Mouse (Mus musculus): ENCODE results near the gene Gm4553. TPM values are rescaled to one million over a fixed set of nuclear protein-coding genes. Genes with fewer than 3 reads are reported as not detected.

The Gm4553 gene
- total RNA-seq (2023) = not detected in 2 replicates

GRCm38 (mm10) chr7:142165639-142166038 lies at the start of gene Gm4553:
Gene Gm4553 (minus strand): TSS chr7:142165739.

GRCm38 (mm10) chr7:142211559-142211958 lies 46.0 kb upstream of the Gm4553 start, which contains the start of gene Gm7579:
Gene Gm7579 (plus strand): TSS chr7:142211859.

GRCm38 (mm10) chr7:142201064-142201463 lies 35.5 kb upstream of the Gm4553 start, which contains the start of gene Krtap5-3:
Gene Krtap5-3 (plus strand): TSS chr7:142201364.

GRCm38 (mm10) chr7:142190289-142190688 lies 24.8 kb upstream of the Gm4553 start, which contains the start of gene Gm10153:
Gene Gm10153 (minus strand): TSS chr7:142190389.

GRCm38 (mm10) chr7:142175905-142176304 lies 10.4 kb upstream of the Gm4553 start, which contains the start of gene Krtap5-2:
Gene Krtap5-2 (minus strand): TSS chr7:142176005.

GRCm38 (mm10) chr7:142157013-142157412 lies 8.5 kb downstream of the Gm4553 start, which contains the start of gene Gm29735:
Gene Gm29735 (minus strand): TSS chr7:142157113.

GRCm38 (mm10) chr7:142144507-142144906 lies 21.0 kb downstream of the Gm4553 start, which contains the start of gene Gm45337:
Gene Gm45337 (minus strand): TSS chr7:142144607.

GRCm38 (mm10) chr7:142135934-142136333 lies 29.6 kb downstream of the Gm4553 start, which contains the start of gene Gm39115:
Gene Gm39115 (minus strand): TSS chr7:142136034.

GRCm38 (mm10) chr7:142120629-142121028 lies 44.9 kb downstream of the Gm4553 start, which contains the start of gene Gm45618:
Gene Gm45618 (minus strand): TSS chr7:142120729.

Other genes starting within 250 kb of the Gm4553 start
- gene Tollip, start 247.2 kb downstream of the Gm4553 start, total RNA-seq (2023) = 86.6 and 106 TPM in 2 replicates
- gene Brsk2, start 216.0 kb downstream of the Gm4553 start, total RNA-seq (2023) = not detected in 2 replicates
- gene Mob2, start 104.7 kb downstream of the Gm4553 start, total RNA-seq (2023) = 36.0 and 67.4 TPM in 2 replicates
- 1.3 and 1.5 TPM in 2 replicates for gene Dusp8, start 69.9 kb downstream of the Gm4553 start, total RNA-seq (2023)
- not detected in 2 replicates for gene Gm45618, start 45.0 kb downstream of the Gm4553 start, total RNA-seq (2023)
- not detected in 2 replicates for gene Gm39115, start 29.7 kb downstream of the Gm4553 start, total RNA-seq (2023)
- gene Gm45337, start 21.1 kb downstream of the Gm4553 start, total RNA-seq (2023) = not detected in 2 replicates
- gene Gm29735, start 8.6 kb downstream of the Gm4553 start, total RNA-seq (2023) = not detected in 2 replicates
- not detected in 2 replicates for gene Krtap5-2, start 10.3 kb upstream of the Gm4553 start, total RNA-seq (2023)
- not detected in 2 replicates for gene Gm10153, start 24.6 kb upstream of the Gm4553 start, total RNA-seq (2023)
- not detected in 2 replicates for gene Krtap5-3, start 35.6 kb upstream of the Gm4553 start, total RNA-seq (2023)
- gene Gm7579, start 46.1 kb upstream of the Gm4553 start, total RNA-seq (2023) = not detected in 2 replicates
- not detected in 2 replicates for gene Krtap5-5, start 64.2 kb upstream of the Gm4553 start, total RNA-seq (2023)
- not detected in 2 replicates for gene Gm40460, start 75.3 kb upstream of the Gm4553 start, total RNA-seq (2023)
- gene Gm2431, start 92.6 kb upstream of the Gm4553 start, total RNA-seq (2023) = not detected in 2 replicates
- gene Gm4559, start 108.6 kb upstream of the Gm4553 start, total RNA-seq (2023) = not detected in 2 replicates
- gene Krtap5-1, start 131.4 kb upstream of the Gm4553 start, total RNA-seq (2023) = not detected in 2 replicates
- gene Krtap5-4, start 137.8 kb upstream of the Gm4553 start, total RNA-seq (2023) = not detected in 2 replicates
- gene Ifitm10, start 208.0 kb upstream of the Gm4553 start, total RNA-seq (2023) = 13.6 and 13.7 TPM in 2 replicates
- gene Gm49369, start 216.9 kb upstream of the Gm4553 start, total RNA-seq (2023) = 9.5 TPM in 1 of 2 replicates, not detected in the other
- 760 and 974 TPM in 2 replicates for gene Ctsd, start 222.3 kb upstream of the Gm4553 start, total RNA-seq (2023)

Data from neutrophil, adult 65 days (primary cell).